Mouse (Mus musculus) heart, embryonic 10.5 days (tissue): Measurements from ENCODE around the gene Pga5. TPM values are rescaled to one million over a fixed set of nuclear protein-coding genes. Genes with fewer than 3 reads are reported as not detected.

Experiments
- DNase-seq: peaks from one replicate; pipeline ENCODE4 v3.0.0-alpha.2; 2017; ENCODE audit warnings: low spot score
- H3K27ac ChIP-seq: fragments of 300-500 bp; sonication (generic); 2 replicates; pipeline ENCODE4 v1.5.1; 2016; ENCODE audit warnings: mild to moderate bottlenecking
- H3K27me3 ChIP-seq: fragments of 300-500 bp; sonication (generic); 2 replicates; pipeline ENCODE4 v1.6.1; 2016; ENCODE audit warnings: mild to moderate bottlenecking; ENCODE audit not compliant: poor library complexity, insufficient read depth, severe bottlenecking
- H3K36me3 ChIP-seq: fragments of 300-500 bp; sonication (generic); 2 replicates; pipeline ENCODE4 v1.6.1; 2016; ENCODE audit warnings: mild to moderate bottlenecking, moderate library complexity
- H3K4me1 ChIP-seq: fragments of 300-500 bp; sonication (generic); 2 replicates; pipeline ENCODE4 v1.6.1; 2016; ENCODE audit warnings: mild to moderate bottlenecking
- H3K4me3 ChIP-seq: fragments of 300-500 bp; sonication (generic); 2 replicates; pipeline ENCODE4 v1.5.1; 2016; ENCODE audit warnings: mild to moderate bottlenecking, moderate library complexity
- H3K9me3 ChIP-seq: fragments of 300-500 bp; sonication (generic); 2 replicates; pipeline ENCODE4 v1.6.1; 2016; ENCODE audit warnings: mild to moderate bottlenecking, moderate library complexity
- WGBS: fragments of 180-500 bp; shearing (Covaris S2); methylation state at CpG from one replicate; pipeline ENCODE4 v1.1.7; 2016; 5-methylcytosine and 5-hydroxymethylcytosine counted together
- polyA plus RNA-seq: library from polyadenylated mRNA; unstranded; fragments of >200 nt; fragmentation: Nextera tagmentation; extraction: Ambion mirVana; gene quantifications from 2 replicates; pipeline ENCODE4 v1.2.1, GENCODE M21; 2016

Gene Pga5
- polyA plus RNA-seq, 1 experiment from 2014 or later = not detected

GRCm38 (mm10) chr19:10712646-10713045 lies 34.8 kb upstream of the Pga5 start:
- WGBS = 91% methylated on average over 12 of the region's 12 CpGs
- Histone ChIP-seq H3K4me3 (no peak overlapping the region), H3K27me3 (no peaks in the 10 kb centered on the region), H3K36me3 (peaks cover 41% of the 10 kb centered on the region), H3K4me1 (peaks cover 17% of the 10 kb centered on the region), H3K27ac (no peak overlapping the region), H3K9me3 (no peaks in the 10 kb centered on the region)
- no peak for DNase-seq

GRCm38 (mm10) chr19:10712194-10712593 lies 34.3 kb upstream of the Pga5 start:
- no peaks in the 10 kb centered on the region for H3K27me3 ChIP-seq
- 92% methylated on average over 7 of the region's 7 CpGs for WGBS
- H3K4me3 ChIP-seq = no peak overlapping the region
- peaks cover 20% of the 10 kb centered on the region for H3K4me1 ChIP-seq
- H3K27ac ChIP-seq = no peak overlapping the region
- DNase-seq = no peak
- H3K36me3 ChIP-seq = peaks cover 45% of the 10 kb centered on the region
- no peaks in the 10 kb centered on the region for H3K9me3 ChIP-seq

- WGBS = 89% methylated on average over 4 of the region's 4 CpGs
- no peak for DNase-seq
- peaks cover 51% of the 10 kb centered on the region for H3K36me3 ChIP-seq
- peaks cover 28% of the 10 kb centered on the region for H3K4me1 ChIP-seq
- no peaks in the 10 kb centered on the region for H3K27me3 ChIP-seq
- H3K4me3 ChIP-seq = no peak overlapping the region
- H3K9me3 ChIP-seq = no peaks in the 10 kb centered on the region
- H3K27ac ChIP-seq = no peak overlapping the region
Observed at GRCm38 (mm10) chr19:10710751-10711150, 32.9 kb upstream of the Pga5 start.

- DNase-seq = no peak
- peaks cover 51% of the 10 kb centered on the region for H3K36me3 ChIP-seq
- H3K27ac ChIP-seq = peak overlapping the region; percentile 64; the same call in 1 of the 2 replicates
- no peaks in the 10 kb centered on the region for H3K9me3 ChIP-seq
- no peaks in the 10 kb centered on the region for H3K27me3 ChIP-seq
- H3K4me1 ChIP-seq = peaks cover 34% of the 10 kb centered on the region
- WGBS = 82% methylated on average over 9 of the region's 9 CpGs
- H3K4me3 ChIP-seq = no peak overlapping the region
Observed at GRCm38 (mm10) chr19:10710088-10710511, 32.2 kb upstream of the Pga5 start.

- WGBS = 21% methylated on average over 8 of the region's 8 CpGs
- Histone ChIP-seq H3K27ac (peak overlapping the region; percentile 64; the same call in 1 of the 2 replicates), H3K36me3 (peaks cover 51% of the 10 kb centered on the region), H3K9me3 (no peaks in the 10 kb centered on the region), H3K4me3 (0 out of 2 replicates have a peak overlapping the region, but pooled peaks have one; percentile 12), H3K27me3 (no peaks in the 10 kb centered on the region), H3K4me1 (peaks cover 37% of the 10 kb centered on the region)
- peak; percentile 93 for DNase-seq
Observed at GRCm38 (mm10) chr19:10709360-10710087, 31.7 kb upstream of the Pga5 start.

GRCm38 (mm10) chr19:10708900-10709299 lies 31.0 kb upstream of the Pga5 start:
- no peaks in the 10 kb centered on the region for H3K27me3 ChIP-seq
- peak overlapping the region; percentile 64; the same call in 1 of the 2 replicates for H3K27ac ChIP-seq
- peaks cover 50% of the 10 kb centered on the region for H3K36me3 ChIP-seq
- H3K4me3 ChIP-seq = 0 out of 2 replicates have a peak overlapping the region, but pooled peaks have one; percentile 12
- DNase-seq = no peak
- peaks cover 37% of the 10 kb centered on the region for H3K4me1 ChIP-seq
- H3K9me3 ChIP-seq = no peaks in the 10 kb centered on the region
- WGBS = 70% methylated on average over 6 of the region's 6 CpGs

GRCm38 (mm10) chr19:10707881-10708280 lies 30.0 kb upstream of the Pga5 start:
- Histone ChIP-seq H3K36me3 (peaks cover 40% of the 10 kb centered on the region), H3K4me3 (no peak overlapping the region), H3K9me3 (no peaks in the 10 kb centered on the region), H3K27me3 (no peaks in the 10 kb centered on the region), H3K4me1 (peaks cover 37% of the 10 kb centered on the region), H3K27ac (0 out of 2 replicates have a peak overlapping the region, but pooled peaks have one; percentile 3)
- WGBS = 88% methylated on average over 1 of the region's 1 CpGs
- no peak for DNase-seq

GRCm38 (mm10) chr19:10707087-10707875 lies 29.4 kb upstream of the Pga5 start:
- 74% methylated on average over 13 of the region's 13 CpGs for WGBS
- peaks cover 34% of the 10 kb centered on the region for H3K36me3 ChIP-seq

GRCm38 (mm10) chr19:10703470-10703869 lies 25.6 kb upstream of the Pga5 start:
- no peaks in the 10 kb centered on the region for H3K27me3 ChIP-seq
- WGBS = 87% methylated on average over 8 of the region's 8 CpGs
- H3K9me3 ChIP-seq = no peaks in the 10 kb centered on the region
- no peak overlapping the region for H3K4me3 ChIP-seq
- H3K4me1 ChIP-seq = peaks cover 55% of the 10 kb centered on the region
- H3K27ac ChIP-seq = no peak overlapping the region
- peaks cover 11% of the 10 kb centered on the region for H3K36me3 ChIP-seq
- DNase-seq = no peak

More at GRCm38 (mm10) chr19:10707087-10707875, 29.4 kb upstream of the Pga5 start:
- H3K4me3 ChIP-seq = no peak overlapping the region
- H3K9me3 ChIP-seq = no peaks in the 10 kb centered on the region
- H3K4me1 ChIP-seq = peaks cover 37% of the 10 kb centered on the region
- H3K27me3 ChIP-seq = no peaks in the 10 kb centered on the region
- no peak for DNase-seq
- no peak overlapping the region for H3K27ac ChIP-seq

GRCm38 (mm10) chr19:10702125-10702524 lies 24.3 kb upstream of the Pga5 start:
- WGBS = 74% methylated on average over 8 of the region's 8 CpGs
- H3K27me3 ChIP-seq = no peaks in the 10 kb centered on the region

GRCm38 (mm10) chr19:10701013-10701726 lies 23.3 kb upstream of the Pga5 start:
- Histone ChIP-seq H3K4me3 (no peak overlapping the region), H3K27ac (no peak overlapping the region), H3K9me3 (no peaks in the 10 kb centered on the region), H3K36me3 (no peaks in the 10 kb centered on the region), H3K4me1 (peaks cover 65% of the 10 kb centered on the region), H3K27me3 (no peaks in the 10 kb centered on the region)
- WGBS = 79% methylated on average over 6 of the region's 6 CpGs
- no peak for DNase-seq

More at GRCm38 (mm10) chr19:10702125-10702524, 24.3 kb upstream of the Pga5 start:
- no peak overlapping the region for H3K4me3 ChIP-seq
- no peak for DNase-seq
- H3K36me3 ChIP-seq = peaks cover 6% of the 10 kb centered on the region; the same call in 1 of the 2 replicates
- peaks cover 65% of the 10 kb centered on the region for H3K4me1 ChIP-seq
- H3K27ac ChIP-seq = no peak overlapping the region
- H3K9me3 ChIP-seq = no peaks in the 10 kb centered on the region

- Histone ChIP-seq H3K4me1 (peaks cover 63% of the 10 kb centered on the region), H3K27ac (0 out of 2 replicates have a peak overlapping the region, but pooled peaks have one; percentile 22), H3K36me3 (no peaks in the 10 kb centered on the region), H3K9me3 (no peaks in the 10 kb centered on the region), H3K4me3 (no peak overlapping the region), H3K27me3 (no peaks in the 10 kb centered on the region)
- 48% methylated on average over 9 of the region's 9 CpGs for WGBS
- DNase-seq = no peak
Observed at GRCm38 (mm10) chr19:10699851-10700250, 22.0 kb upstream of the Pga5 start.
